Mouse (Mus musculus): ENCODE data around the gene Fmnl1. TPM values are rescaled to one million over a fixed set of nuclear protein-coding genes. Genes with fewer than 3 reads are reported as not detected.

Gene Fmnl1
- 11.2 and 16.8 TPM in 2 replicates for polyA plus RNA-seq (2015; fragmentation: Nextera tagmentation; extraction: Ambion mirVana)

GRCm38 (mm10) chr11:103170494-103171285, at the start of gene Fmnl1:
TSS of gene Fmnl1 (plus strand) at chr11:103171107.

DNA sequence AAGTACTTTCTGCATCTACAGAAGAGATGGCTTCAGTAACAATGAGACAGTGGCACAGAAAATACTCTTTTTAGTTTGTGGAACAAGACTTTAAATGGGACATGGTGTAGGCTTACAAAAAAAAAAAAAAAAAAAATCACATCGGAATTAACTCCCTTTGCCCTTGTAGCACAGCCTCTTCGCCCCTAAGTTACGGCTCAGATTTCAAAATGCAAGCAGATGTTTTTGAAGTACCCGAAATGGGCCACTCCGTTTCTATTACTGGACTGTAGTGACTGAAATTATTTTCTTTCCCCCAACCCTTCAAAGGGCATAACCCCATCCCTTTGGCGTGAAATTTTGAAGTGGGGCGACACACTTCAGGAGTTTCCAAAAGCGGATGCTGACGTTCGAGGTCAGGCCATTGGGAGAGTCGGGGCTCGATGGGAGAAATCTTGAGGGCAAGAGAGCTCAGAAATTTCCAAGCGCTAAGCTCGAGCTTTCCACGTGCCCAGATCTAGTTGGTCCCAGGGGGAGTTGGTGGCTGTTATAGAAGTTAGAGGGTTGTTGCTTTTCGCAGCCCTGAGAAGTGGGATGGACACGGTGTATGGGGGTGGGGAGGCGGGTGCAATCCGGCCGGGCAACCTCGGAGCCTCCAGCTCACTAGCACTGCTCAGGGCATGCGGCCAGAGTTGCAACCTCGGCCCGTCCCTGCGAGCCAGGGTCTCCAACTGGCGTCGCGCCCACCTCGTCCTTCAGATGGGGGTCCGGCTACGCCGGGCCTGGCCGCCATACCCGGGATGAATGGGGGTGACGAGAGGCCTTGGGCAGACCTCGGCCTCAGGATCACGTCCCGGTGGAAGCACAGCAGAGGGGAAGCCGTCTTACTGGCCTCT, 39.0 kb upstream of the Fmnl1 start, which contains the start of gene Hexim2:
Gene Hexim2, plus strand, starts transcription at position 729 of the 875 bp plus-strand sequence.

GRCm38 (mm10) chr11:103208458-103208857, 37.6 kb downstream of the Fmnl1 start, which contains the start of gene 1700023F06Rik:
TSS of gene 1700023F06Rik (minus strand) at chr11:103208558.

GRCm38 (mm10) chr11:103217790-103218516, 47.0 kb downstream of the Fmnl1 start, which contains the start of gene Spata32:
TSS of gene Spata32 (minus strand) at chr11:103218432.

Other genes starting within 250 kb of the Fmnl1 start
- 7.1 and 9.6 TPM in 2 replicates for gene Kif18b, start 246.0 kb upstream of the Fmnl1 start, polyA plus RNA-seq (2015; fragmentation: Nextera tagmentation; extraction: Ambion mirVana)
- gene C1ql1, start 224.4 kb upstream of the Fmnl1 start, polyA plus RNA-seq (2015; fragmentation: Nextera tagmentation; extraction: Ambion mirVana): 0.08 and 0.28 TPM in 2 replicates
- gene Nmt1, start 142.9 kb upstream of the Fmnl1 start, polyA plus RNA-seq (2015; fragmentation: Nextera tagmentation; extraction: Ambion mirVana): 53.0 and 56.6 TPM in 2 replicates
- gene Dcakd, start 142.8 kb upstream of the Fmnl1 start, polyA plus RNA-seq (2015; fragmentation: Nextera tagmentation; extraction: Ambion mirVana): 20.9 and 27.5 TPM in 2 replicates
- gene Plcd3, start 69.4 kb upstream of the Fmnl1 start, polyA plus RNA-seq (2015; fragmentation: Nextera tagmentation; extraction: Ambion mirVana): 0.82 and 1.1 TPM in 2 replicates
- gene Acbd4, start 69.4 kb upstream of the Fmnl1 start, polyA plus RNA-seq (2015; fragmentation: Nextera tagmentation; extraction: Ambion mirVana): 30.9 and 34.6 TPM in 2 replicates
- 3.3 and 4.2 TPM in 2 replicates for gene Hexim1, start 54.9 kb upstream of the Fmnl1 start, polyA plus RNA-seq (2015; fragmentation: Nextera tagmentation; extraction: Ambion mirVana)
- 8.2 and 8.6 TPM in 2 replicates for gene Hexim2, start 38.7 kb upstream of the Fmnl1 start, polyA plus RNA-seq (2015; fragmentation: Nextera tagmentation; extraction: Ambion mirVana)
- 0.25 and 0.52 TPM in 2 replicates for gene 1700023F06Rik, start 37.5 kb downstream of the Fmnl1 start, polyA plus RNA-seq (2015; fragmentation: Nextera tagmentation; extraction: Ambion mirVana)
- gene Spata32, start 47.3 kb downstream of the Fmnl1 start, polyA plus RNA-seq (2015; fragmentation: Nextera tagmentation; extraction: Ambion mirVana): not detected in 2 replicates
- 2.5 TPM in 2 replicates for gene Map3k14, start 96.4 kb downstream of the Fmnl1 start, polyA plus RNA-seq (2015; fragmentation: Nextera tagmentation; extraction: Ambion mirVana)
- gene Arhgap27, start 192.6 kb downstream of the Fmnl1 start, polyA plus RNA-seq (2015; fragmentation: Nextera tagmentation; extraction: Ambion mirVana): 6.2 and 7.8 TPM in 2 replicates
- 3.6 and 4.1 TPM in 2 replicates for gene Plekhm1, start 241.6 kb downstream of the Fmnl1 start, polyA plus RNA-seq (2015; fragmentation: Nextera tagmentation; extraction: Ambion mirVana)